Mouse (Mus musculus): ENCODE results near the gene Grhl3.
A peak's percentile ranks its signal among the peaks of the same experiment; 100 is the strongest.

The Grhl3 gene

GRCm38 (mm10) chr4:135531771-135532613 is 41.4 kb downstream of the Grhl3 start:
- DNase-seq (ENCODE audit: low read depth, low spot score) = no peak

- DNase-seq (ENCODE audit: low read depth, low spot score) = no peak
Measured at GRCm38 (mm10) chr4:135531236-135531635, 42.2 kb downstream of the Grhl3 start.

- DNase-seq (ENCODE audit: low read depth, low spot score) = no peak
Measured at GRCm38 (mm10) chr4:135530270-135530669, 43.2 kb downstream of the Grhl3 start.

GRCm38 (mm10) chr4:135526039-135526710 is 47.3 kb downstream of the Grhl3 start:
- no peak for DNase-seq (ENCODE audit: low read depth, low spot score)

- DNase-seq (ENCODE audit: low read depth, low spot score) = no peak
Measured at GRCm38 (mm10) chr4:135525057-135525456, 48.4 kb downstream of the Grhl3 start.

- DNase-seq (ENCODE audit: low read depth, low spot score) = no peak
Measured at GRCm38 (mm10) chr4:135523939-135524338, 49.5 kb downstream of the Grhl3 start.

- DNase-seq (ENCODE audit: low read depth, low spot score) = no peak
Measured at GRCm38 (mm10) chr4:135520421-135520820, 53.0 kb downstream of the Grhl3 start.

- no peak for DNase-seq (ENCODE audit: low read depth, low spot score)
Measured at GRCm38 (mm10) chr4:135518135-135518534, 55.3 kb downstream of the Grhl3 start.

- DNase-seq (ENCODE audit: low read depth, low spot score) = no peak
Measured at GRCm38 (mm10) chr4:135516351-135517316, 56.8 kb downstream of the Grhl3 start.

- DNase-seq (ENCODE audit: low read depth, low spot score) = no peak
Measured at GRCm38 (mm10) chr4:135514925-135515324, 58.5 kb downstream of the Grhl3 start.

GRCm38 (mm10) chr4:135513865-135514264 is 59.6 kb downstream of the Grhl3 start:
- DNase-seq (ENCODE audit: low read depth, low spot score) = no peak

- no peak for DNase-seq (ENCODE audit: low read depth, low spot score)
Measured at GRCm38 (mm10) chr4:135509515-135509914, 63.9 kb downstream of the Grhl3 start.

- peak; percentile 78 for DNase-seq (ENCODE audit: low read depth, low spot score)
Measured at GRCm38 (mm10) chr4:135508419-135509039, 64.9 kb downstream of the Grhl3 start.

- DNase-seq (ENCODE audit: low read depth, low spot score) = no peak
Measured at GRCm38 (mm10) chr4:135507547-135508350, 65.7 kb downstream of the Grhl3 start.

- DNase-seq (ENCODE audit: low read depth, low spot score) = no peak
Measured at GRCm38 (mm10) chr4:135505794-135506193, 67.6 kb downstream of the Grhl3 start.

- no peak for DNase-seq (ENCODE audit: low read depth, low spot score)
Measured at GRCm38 (mm10) chr4:135501587-135501986, 71.8 kb downstream of the Grhl3 start.

GRCm38 (mm10) chr4:135499831-135500230 is 73.6 kb downstream of the Grhl3 start:
- no peak for DNase-seq (ENCODE audit: low read depth, low spot score)

GRCm38 (mm10) chr4:135498136-135498535 is 75.3 kb downstream of the Grhl3 start:
- DNase-seq (ENCODE audit: low read depth, low spot score) = no peak

- no peak for DNase-seq (ENCODE audit: low read depth, low spot score)
Measured at GRCm38 (mm10) chr4:135495810-135496209, 77.6 kb downstream of the Grhl3 start.

GRCm38 (mm10) chr4:135495397-135495791 is 78.0 kb downstream of the Grhl3 start:
- no peak for DNase-seq (ENCODE audit: low read depth, low spot score)

Data from embryo, embryonic 11.5 days (tissue).